Mouse (Mus musculus) right cerebral cortex, postnatal 14 days (tissue): Measurements from ENCODE around the gene Chadl.

ENCODE experiments used
- DNase-seq: peaks from one replicate; pipeline ENCODE4 v3.0.0; 2022

Chadl gene

GRCm38 (mm10) chr15:81700161-81700560 lies 3.1 kb upstream of the Chadl start:
- DNase-seq = no peak

- DNase-seq = no peak
Measured at GRCm38 (mm10) chr15:81698532-81698931, 1.4 kb upstream of the Chadl start.

GRCm38 (mm10) chr15:81697847-81698246 lies 760 bp upstream of the Chadl start:
- no peak for DNase-seq

GRCm38 (mm10) chr15:81694891-81695290 lies 2.2 kb downstream of the Chadl start:
- DNase-seq = no peak

- DNase-seq = peak; percentile 77
Measured at GRCm38 (mm10) chr15:81693967-81694881, 2.9 kb downstream of the Chadl start.

- no peak for DNase-seq
Measured at GRCm38 (mm10) chr15:81693366-81693966, 3.6 kb downstream of the Chadl start.

- no peak for DNase-seq
Measured at GRCm38 (mm10) chr15:81680301-81680805, 16.7 kb downstream of the Chadl start.

- DNase-seq = no peak
Measured at GRCm38 (mm10) chr15:81676637-81677036, 20.4 kb downstream of the Chadl start.

GRCm38 (mm10) chr15:81670231-81670640 lies 26.9 kb downstream of the Chadl start:
- DNase-seq = peak; percentile 51

- DNase-seq = no peak
Measured at GRCm38 (mm10) chr15:81666957-81667356, 30.1 kb downstream of the Chadl start.

- DNase-seq = peak; percentile 91
Measured at GRCm38 (mm10) chr15:81663697-81664561, 33.2 kb downstream of the Chadl start, which contains the start of gene L3mbtl2. L3mbtl2 (plus strand) TSS chr15:81663889.

- no peak for DNase-seq
Measured at GRCm38 (mm10) chr15:81663281-81663680, 33.8 kb downstream of the Chadl start.

GRCm38 (mm10) chr15:81661701-81662100 lies 35.4 kb downstream of the Chadl start:
- no peak for DNase-seq

GRCm38 (mm10) chr15:81650636-81651035 lies 46.5 kb downstream of the Chadl start:
- no peak for DNase-seq

- DNase-seq = no peak
Measured at GRCm38 (mm10) chr15:81649516-81650455, 47.3 kb downstream of the Chadl start.
